Mouse (Mus musculus): ENCODE data around the gene March6.

DNA sequence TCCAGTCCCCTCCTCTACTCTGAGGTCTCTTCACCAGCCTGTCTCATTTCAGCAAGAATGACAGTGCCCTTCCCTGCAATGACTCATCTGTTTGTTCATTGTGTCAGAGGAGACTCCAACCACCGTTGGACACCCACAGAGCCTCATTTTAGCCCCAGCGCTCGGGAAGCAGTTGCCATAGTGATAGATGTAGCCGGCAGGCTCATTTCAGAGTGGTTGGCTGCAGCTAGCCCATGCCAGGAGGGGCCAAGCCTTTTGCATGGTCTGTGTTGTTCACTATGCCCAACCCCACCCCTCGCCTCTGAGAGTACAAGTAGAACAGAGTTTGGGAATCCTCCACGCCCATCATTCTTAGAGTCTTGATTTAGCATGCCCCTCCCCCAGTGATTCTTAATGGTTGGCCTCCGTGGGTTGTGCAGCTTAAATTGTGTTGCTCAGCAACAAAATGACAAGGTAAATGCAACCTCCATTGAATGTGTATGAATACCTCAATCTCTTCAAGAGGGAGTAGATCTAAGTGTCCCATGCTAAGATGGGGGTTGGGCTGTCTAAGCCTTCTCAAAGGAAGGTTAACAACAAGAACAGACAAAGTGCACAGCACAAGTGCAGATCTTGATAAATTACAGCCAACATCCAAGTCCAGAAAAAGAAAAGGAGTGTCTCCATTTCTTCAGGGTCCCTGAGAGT, 5.3 kb upstream of the March6 start:
- TF ChIP-seq CTCF (IDR thresholded peaks at IDR 0.05; ENCODE audit: borderline replicate concordance, control insufficient read depth, extremely low read depth, insufficient read depth, low read length, poor library complexity): no peak
- no peak for TF ChIP-seq POLR2A (IDR thresholded peaks at IDR 0.05; ENCODE audit: control insufficient read depth, extremely low read depth, insufficient read depth, low read length, poor library complexity)
